Mouse (Mus musculus) natural killer cell, adult 2 months (primary cell): ENCODE measurements around the gene Zfp580.
"Not testable (repeated sequence)": the region's sequence is repeated elsewhere in the genome, so short reads cannot be mapped to it uniquely, and the experiment has no call there.

Experiments used
- DNase-seq, 2 experiments: peaks; one replicate each; pipeline ENCODE4 v3.0.0; 2022; ENCODE audit warnings: low spot score in 2 of 2

The Zfp580 gene

GRCm38 (mm10) chr7:5051193-5052192 lies at the start of gene Zfp580:
Gene Zfp580, plus strand, starts transcription at chr7:5051538.
- DNase-seq, result peak; percentile 44 to 66

DNA sequence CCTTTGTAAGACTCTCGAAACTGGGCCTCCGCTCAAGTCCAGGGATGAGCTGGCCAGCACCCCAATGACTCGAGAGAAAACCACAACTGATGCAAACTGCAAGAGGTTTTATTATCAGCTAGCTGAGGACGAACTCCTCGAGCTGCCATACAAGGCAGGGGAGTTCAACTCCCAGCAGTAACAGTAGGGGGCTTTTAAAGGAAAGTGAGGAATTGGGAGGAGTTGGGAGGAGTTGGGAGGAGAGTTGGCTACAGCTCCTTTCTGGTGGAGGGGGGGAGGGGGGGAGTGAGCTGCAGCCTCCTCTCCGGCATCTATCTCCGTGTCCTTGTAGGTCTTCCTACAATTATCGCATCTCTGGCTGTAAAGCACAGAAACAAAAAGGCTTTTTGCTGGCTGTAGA lies 48.5 kb upstream of the Zfp580 start:
- not testable (repeated sequence) for DNase-seq

- DNase-seq, result no peak
These were observed 43.1 kb upstream of the Zfp580 start for GRCm38 (mm10) chr7:5008229-5008628.

DNA sequence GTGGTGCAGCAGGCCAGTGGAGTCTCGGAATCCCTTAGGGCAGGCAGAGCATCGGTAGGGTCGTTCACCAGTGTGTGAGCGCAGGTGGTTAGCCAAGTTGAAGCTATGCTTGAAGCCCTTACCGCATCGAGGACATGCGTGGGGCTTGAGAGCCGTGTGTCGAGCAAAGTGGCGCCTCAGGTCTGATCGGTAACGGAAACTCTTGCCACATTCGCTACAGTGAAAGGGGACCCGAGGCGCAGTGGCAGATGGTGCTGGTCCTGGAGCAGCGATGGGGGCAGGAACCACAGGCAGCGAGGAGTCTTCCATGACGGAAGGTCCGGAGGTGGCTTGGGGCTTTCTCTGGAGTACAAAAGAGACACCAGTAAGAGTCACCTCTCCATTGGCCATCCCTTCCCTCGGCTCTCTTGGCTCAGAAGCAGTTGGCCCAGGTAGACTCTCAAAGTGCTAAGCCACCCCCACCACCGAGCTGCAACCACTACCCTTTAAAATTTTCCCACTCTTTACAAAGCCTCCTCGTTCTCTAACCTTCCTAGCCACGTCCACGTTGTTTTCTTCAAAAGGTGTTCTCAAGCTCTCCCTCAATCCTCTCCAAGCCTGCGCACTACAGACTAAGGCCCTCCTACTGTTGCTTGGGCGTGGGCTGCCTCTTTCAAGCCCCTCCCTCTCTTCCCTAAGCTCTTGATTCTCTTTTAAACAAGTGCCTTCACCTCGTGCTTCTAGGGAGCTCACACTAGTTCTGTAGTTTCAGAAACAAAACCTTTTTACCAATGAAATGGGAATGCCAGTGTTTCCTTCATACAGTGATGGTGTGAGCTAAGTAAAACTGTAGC lies 38.4 kb upstream of the Zfp580 start:
- no peak for DNase-seq

- peak; percentile 95 to 96 for DNase-seq
These were observed 36.9 kb upstream of the Zfp580 start, which contains the start of the genes Zfp524 and Fiz1 for GRCm38 (mm10) chr7:5014251-5015117. Gene Zfp524, plus strand, starts transcription at chr7:5014415. Gene Fiz1, minus strand, starts transcription at chr7:5014697.

DNA sequence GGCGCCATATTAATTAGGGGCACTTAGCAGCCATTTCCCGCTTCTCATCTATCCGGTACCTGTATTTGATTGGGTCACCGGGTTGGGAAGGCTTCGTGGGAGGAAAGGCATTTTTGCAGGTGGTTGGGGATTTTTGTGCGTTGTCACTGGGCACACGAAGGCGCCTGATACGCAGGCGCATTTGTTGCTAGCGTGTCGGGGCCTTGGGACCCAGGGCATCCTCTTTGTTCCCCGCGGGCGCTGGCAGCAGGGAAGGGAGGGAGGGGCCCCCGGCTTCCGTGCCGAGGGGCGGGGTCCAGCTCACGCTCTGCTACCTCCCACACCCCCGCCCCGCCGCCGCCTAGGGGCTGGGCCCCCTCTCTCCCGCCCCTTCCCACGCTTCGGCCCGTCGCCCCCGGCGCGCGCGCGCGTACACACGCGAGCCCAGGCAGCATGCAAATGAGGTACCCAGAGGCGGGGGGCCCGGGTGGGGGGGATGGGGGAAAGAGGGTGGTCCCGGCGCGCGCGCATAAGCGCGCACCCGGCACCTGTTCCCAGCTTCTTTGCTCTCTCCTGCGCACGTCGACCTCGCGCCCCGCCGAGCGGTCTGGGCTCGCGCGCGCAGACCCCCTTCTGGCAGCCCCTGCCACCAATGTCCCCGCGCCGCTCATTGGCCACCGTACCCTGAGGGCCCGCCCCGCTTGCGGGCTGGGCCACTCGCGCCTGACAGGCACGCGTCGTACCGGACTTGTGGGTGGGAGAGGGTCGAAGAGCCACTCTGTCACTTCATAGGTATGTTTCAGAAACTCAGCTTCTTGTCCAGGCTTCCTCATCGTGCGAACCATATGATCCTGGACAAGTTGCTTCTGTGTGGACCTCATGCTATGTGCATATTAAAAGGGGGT lies 36.0 kb upstream of the Zfp580 start, which contains the start of gene Gm44973:
Gene Gm44973 (plus strand): TSS at position 379 of the 884 bp plus-strand sequence.
- DNase-seq, result peak; percentile 91 to 92

DNA sequence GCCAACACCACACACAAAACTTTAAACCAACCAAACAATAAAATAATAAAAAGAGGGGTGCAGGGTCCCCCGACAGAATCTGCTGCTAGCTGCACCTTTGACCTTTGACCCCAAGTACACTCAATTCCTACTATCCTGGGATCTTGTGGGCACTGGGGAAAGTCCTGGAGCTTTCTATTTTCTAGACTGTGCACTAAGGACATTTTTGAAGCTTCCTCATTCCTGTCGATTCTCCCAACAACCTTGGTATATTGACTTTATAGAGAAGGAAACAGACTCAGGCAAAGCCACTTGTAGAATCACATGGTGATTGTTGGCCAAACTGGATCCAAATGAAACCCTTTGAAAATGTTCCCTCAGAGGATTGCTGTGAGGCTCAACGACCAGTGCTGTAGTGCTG lies 35.3 kb upstream of the Zfp580 start:
- DNase-seq, result no peak

DNA sequence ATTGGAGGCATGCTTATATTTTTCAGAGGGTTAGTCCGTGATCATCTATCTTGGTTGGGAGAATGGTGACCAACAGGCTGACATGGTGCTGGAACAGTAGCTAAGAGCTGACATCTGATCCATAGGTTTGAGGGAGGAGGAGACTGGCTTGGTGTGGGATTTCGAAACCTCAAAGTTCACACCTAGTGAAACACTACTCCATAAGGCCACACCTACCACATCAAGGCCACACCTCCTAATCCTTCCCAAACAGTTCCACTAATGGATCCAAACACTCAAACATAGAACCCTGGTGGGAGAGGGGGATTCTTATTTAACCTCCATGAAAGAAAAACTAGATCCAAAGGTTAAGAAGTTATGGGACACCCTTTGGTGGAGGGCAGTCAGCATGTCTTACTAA lies 34.4 kb upstream of the Zfp580 start:
- no peak for DNase-seq

DNA sequence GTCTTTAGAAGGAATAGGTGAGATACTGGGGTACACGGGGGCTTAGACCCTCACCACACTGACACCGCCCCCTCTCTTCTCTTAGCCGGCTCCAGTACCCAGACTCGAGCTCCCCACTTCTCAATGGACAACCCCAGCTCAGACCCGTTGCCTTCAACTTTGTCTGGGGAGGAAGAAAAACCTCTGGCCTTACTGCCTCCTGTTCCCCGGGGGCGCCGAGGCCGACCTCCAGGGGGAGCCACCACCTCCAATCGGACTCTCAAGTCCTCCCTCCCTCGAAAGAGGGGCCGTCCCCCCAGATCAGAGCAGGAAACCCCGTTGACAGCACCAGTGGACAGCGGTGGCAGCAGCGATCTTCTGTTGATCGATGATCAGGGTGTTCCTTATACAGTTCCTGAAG lies 34.0 kb upstream of the Zfp580 start:
- DNase-seq, result peak in 1 of 2 experiments; percentile 38

DNA sequence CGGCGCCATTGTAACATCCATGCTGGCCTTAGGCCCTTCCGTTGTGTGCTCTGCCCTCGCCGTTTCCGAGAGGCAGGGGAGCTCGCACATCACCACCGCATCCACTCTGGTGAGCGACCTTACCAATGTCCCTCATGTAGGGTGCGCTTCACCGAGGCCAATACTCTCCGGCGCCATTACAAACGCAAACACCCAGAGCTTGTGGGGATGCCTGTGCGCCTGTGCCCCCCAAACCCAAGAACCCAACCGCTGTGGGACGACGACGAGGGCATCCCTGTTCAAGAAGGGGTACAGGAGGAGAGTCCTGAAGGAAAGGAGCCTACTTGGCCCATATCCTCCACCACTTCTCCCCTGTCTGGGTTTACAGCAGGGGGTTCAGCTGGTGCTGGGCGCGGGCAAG lies 33.4 kb upstream of the Zfp580 start:
- no peak for DNase-seq

- not testable (repeated sequence) for DNase-seq
These were observed 31.8 kb upstream of the Zfp580 start for GRCm38 (mm10) chr7:5019576-5019975.

- peak; percentile 99 for DNase-seq
These were observed 31.2 kb upstream of the Zfp580 start, which contains the start of the genes Zfp865 and Ccdc106 for GRCm38 (mm10) chr7:5020000-5020681. Gene Zfp865, plus strand, starts transcription at chr7:5020376. Gene Ccdc106, plus strand, starts transcription at chr7:5020553.

- DNase-seq, result no peak
These were observed 30.7 kb upstream of the Zfp580 start for GRCm38 (mm10) chr7:5020685-5021084.

- DNase-seq, result no peak
These were observed 30.1 kb upstream of the Zfp580 start for GRCm38 (mm10) chr7:5021197-5021596.

GRCm38 (mm10) chr7:5029543-5029942 lies 21.8 kb upstream of the Zfp580 start:
- no peak for DNase-seq

DNA sequence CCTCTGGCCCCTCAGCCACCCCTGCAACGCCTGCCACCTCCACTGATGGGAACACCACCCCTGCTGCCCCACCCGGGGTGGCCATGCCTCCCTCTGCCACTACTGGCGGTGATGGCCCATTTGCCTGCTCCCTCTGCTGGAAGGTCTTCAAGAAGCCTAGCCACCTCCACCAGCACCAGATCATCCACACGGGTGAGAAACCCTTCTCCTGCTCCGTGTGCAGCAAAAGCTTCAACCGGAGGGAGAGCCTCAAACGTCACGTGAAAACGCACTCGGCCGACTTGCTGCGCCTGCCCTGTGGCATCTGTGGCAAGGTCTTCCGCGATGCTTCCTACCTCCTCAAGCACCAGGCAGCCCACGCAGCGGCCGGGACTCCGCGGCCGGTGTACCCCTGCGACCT lies 21.4 kb upstream of the Zfp580 start:
- no peak for DNase-seq

- DNase-seq, result no peak
These were observed 20.6 kb upstream of the Zfp580 start for GRCm38 (mm10) chr7:5030554-5031275.

GRCm38 (mm10) chr7:5031496-5031895 lies 19.8 kb upstream of the Zfp580 start:
- DNase-seq, result no peak

GRCm38 (mm10) chr7:5033818-5034217 lies 17.5 kb upstream of the Zfp580 start, which contains the start of gene 4632433K11Rik:
Gene 4632433K11Rik, plus strand, starts transcription at chr7:5034118.
- no peak for DNase-seq
